Mouse (Mus musculus) liver, postnatal 0 days (tissue): Measurements from ENCODE around the gene Dbx2. TPM values are rescaled to one million over a fixed set of nuclear protein-coding genes. Genes with fewer than 3 reads are reported as not detected.

Experiments used
- ATAC-seq: fragments of 200-750 bp; cut with Nextera tagmentation; 2 replicates; pipeline ENCODE4 v1.8.0; 2017; ENCODE audit warnings: mild to moderate bottlenecking, moderate library complexity
- DNase-seq: peaks from one replicate; pipeline ENCODE4 v3.0.0-alpha.2; 2016
- H3K27ac ChIP-seq: fragments of 300-500 bp; sonication (generic); 2 replicates; pipeline ENCODE4 v1.5.1; 2014; ENCODE audit warnings: antibody characterized with exemption, moderate library complexity, mild to moderate bottlenecking, low read depth
- H3K27me3 ChIP-seq: fragments of 300-500 bp; sonication (generic); 2 replicates; pipeline ENCODE4 v1.6.1; 2014; ENCODE audit warnings: low read length, control low read depth, mixed read lengths; ENCODE audit not compliant: insufficient read depth
- H3K36me3 ChIP-seq: fragments of 300-500 bp; sonication (generic); replicated peaks from 2 replicates; pipeline ENCODE4 v1.6.1; 2014; ENCODE audit warnings: mild to moderate bottlenecking, control low read depth, low read length, moderate library complexity, mixed read lengths; ENCODE audit not compliant: insufficient read depth
- H3K4me1 ChIP-seq: fragments of 300-500 bp; sonication (generic); 2 replicates; pipeline ENCODE4 v1.6.1; 2014; ENCODE audit warnings: antibody characterized with exemption, mild to moderate bottlenecking, control low read depth; ENCODE audit not compliant: insufficient read depth
- H3K4me2 ChIP-seq: fragments of 300-500 bp; sonication (generic); 2 replicates; pipeline ENCODE4 v1.6.1; 2014; ENCODE audit warnings: low read depth, mild to moderate bottlenecking, low read length, moderate library complexity, mixed read lengths
- H3K4me3 ChIP-seq: fragments of 300-500 bp; sonication (generic); 2 replicates; pipeline ENCODE4 v1.5.1; 2014; ENCODE audit warnings: low read depth, low read length
- H3K9ac ChIP-seq: fragments of 300-500 bp; sonication (generic); replicated peaks from 2 replicates; pipeline ENCODE4 v1.6.1; 2014; ENCODE audit warnings: mild to moderate bottlenecking, moderate library complexity
- H3K9me3 ChIP-seq: fragments of 300-500 bp; sonication (generic); 2 replicates; pipeline ENCODE4 v1.6.1; 2016; ENCODE audit warnings: mild to moderate bottlenecking, control low read depth, low read length, mixed read lengths
- CTCF ChIP-seq: sonication (generic); IDR thresholded peaks from 2 replicates; pipeline ENCODE4 v1.5.1; 2016; ENCODE audit warnings: antibody characterized with exemption, low read depth
- EP300 ChIP-seq: IDR thresholded peaks from 2 replicates; pipeline ENCODE4 v1.6.1; 2016; ENCODE audit warnings: antibody characterized with exemption, low read depth, mild to moderate bottlenecking
- WGBS: fragments of 180-500 bp; shearing (Covaris S2); extraction: QIAGEN DNeasy Blood & Tissue Kit; methylation state at CpG from one replicate; pipeline ENCODE4 v1.1.7; 2014; ENCODE audit not compliant: insufficient replicate concordance; 5-methylcytosine and 5-hydroxymethylcytosine counted together
- polyA plus RNA-seq: library from polyadenylated mRNA; unstranded; fragments of >200 nt; fragmentation: Nextera tagmentation; extraction: Ambion mirVana; gene quantifications from 2 replicates; pipeline ENCODE4 v1.2.1, GENCODE M21; 2015

The Dbx2 gene
- polyA plus RNA-seq, 1 experiment from 2014 or later: not detected

- no peaks in the 10 kb centered on the region for H3K27me3 ChIP-seq
- no peak overlapping the region for H3K27ac ChIP-seq
- no peak overlapping the region for H3K4me2 ChIP-seq
- no peaks in the 10 kb centered on the region for H3K4me1 ChIP-seq
- H3K9me3 ChIP-seq: no peaks in the 10 kb centered on the region
- WGBS: 71% methylated on average over 4 of the region's 4 CpGs
- no peak for ATAC-seq
- no peaks in the 10 kb centered on the region for H3K36me3 ChIP-seq
- no peak for DNase-seq
- H3K9ac ChIP-seq: no peak overlapping the region
- H3K4me3 ChIP-seq: no peak overlapping the region
- TF ChIP-seq CTCF: no peak
- no peak for TF ChIP-seq EP300
Measured at GRCm38 (mm10) chr15:95682620-95683019, 26.9 kb upstream of the Dbx2 start.

- no peak overlapping the region for H3K4me2 ChIP-seq
- H3K27me3 ChIP-seq: no peaks in the 10 kb centered on the region
- WGBS: 58% methylated on average over 4 of the region's 4 CpGs
- no peak overlapping the region for H3K4me3 ChIP-seq
- ATAC-seq (no peak), DNase-seq (no peak)
- H3K4me1 ChIP-seq: no peaks in the 10 kb centered on the region
- H3K9me3 ChIP-seq: 0 out of 2 replicates have a peak, but pooled peaks cover 3% of the 10 kb centered on the region
- H3K36me3 ChIP-seq: no peaks in the 10 kb centered on the region
- H3K27ac ChIP-seq: no peak overlapping the region
- H3K9ac ChIP-seq: no peak overlapping the region
- no peak for TF ChIP-seq EP300
- no peak for TF ChIP-seq CTCF
Measured at GRCm38 (mm10) chr15:95675645-95676044, 19.9 kb upstream of the Dbx2 start.

GRCm38 (mm10) chr15:95675176-95675575 is 19.4 kb upstream of the Dbx2 start:
- Histone ChIP-seq H3K27me3 (no peaks in the 10 kb centered on the region), H3K4me2 (no peak overlapping the region), H3K9me3 (0 out of 2 replicates have a peak, but pooled peaks cover 3% of the 10 kb centered on the region), H3K27ac (no peak overlapping the region), H3K36me3 (no peaks in the 10 kb centered on the region), H3K4me3 (no peak overlapping the region), H3K9ac (no peak overlapping the region), H3K4me1 (no peaks in the 10 kb centered on the region)
- DNase-seq: no peak
- ATAC-seq: no peak
- TF ChIP-seq CTCF (no peak), EP300 (no peak)
- 72% methylated on average over 2 of the region's 2 CpGs for WGBS

GRCm38 (mm10) chr15:95667209-95667608 is 11.4 kb upstream of the Dbx2 start:
- no peak overlapping the region for H3K4me3 ChIP-seq
- 39% methylated on average over 8 of the region's 8 CpGs for WGBS
- no peaks in the 10 kb centered on the region for H3K4me1 ChIP-seq
- TF ChIP-seq EP300 (no peak), CTCF (no peak)
- H3K36me3 ChIP-seq: no peaks in the 10 kb centered on the region
- no peak overlapping the region for H3K27ac ChIP-seq
- no peak overlapping the region for H3K4me2 ChIP-seq
- H3K9me3 ChIP-seq: no peaks in the 10 kb centered on the region
- DNase-seq: no peak
- H3K9ac ChIP-seq: no peak overlapping the region
- H3K27me3 ChIP-seq: no peaks in the 10 kb centered on the region
- ATAC-seq: no peak

- Histone ChIP-seq H3K4me3 (no peak overlapping the region), H3K27me3 (no peaks in the 10 kb centered on the region), H3K9ac (no peak overlapping the region), H3K4me2 (no peak overlapping the region), H3K36me3 (no peaks in the 10 kb centered on the region), H3K4me1 (no peaks in the 10 kb centered on the region), H3K9me3 (no peaks in the 10 kb centered on the region), H3K27ac (no peak overlapping the region)
- TF ChIP-seq CTCF (no peak), EP300 (no peak)
- DNase-seq (no peak), ATAC-seq (no peak)
- WGBS: 76% methylated on average over 4 of the region's 4 CpGs
Measured at GRCm38 (mm10) chr15:95665002-95665401, 9.2 kb upstream of the Dbx2 start.

GRCm38 (mm10) chr15:95661718-95662117 is 6.0 kb upstream of the Dbx2 start:
- Histone ChIP-seq H3K27ac (no peak overlapping the region), H3K36me3 (no peaks in the 10 kb centered on the region), H3K4me3 (no peak overlapping the region), H3K9ac (no peak overlapping the region), H3K9me3 (no peaks in the 10 kb centered on the region), H3K4me2 (no peak overlapping the region), H3K4me1 (no peaks in the 10 kb centered on the region), H3K27me3 (no peaks in the 10 kb centered on the region)
- ATAC-seq (no peak), DNase-seq (no peak)
- WGBS: 46% methylated on average over 2 of the region's 2 CpGs
- TF ChIP-seq CTCF: no peak
- TF ChIP-seq EP300: no peak

GRCm38 (mm10) chr15:95660368-95660767 is 4.6 kb upstream of the Dbx2 start:
- no peak overlapping the region for H3K4me2 ChIP-seq
- WGBS: 56% methylated on average over 5 of the region's 5 CpGs

More at GRCm38 (mm10) chr15:95660368-95660767, 4.6 kb upstream of the Dbx2 start:
- no peak overlapping the region for H3K9ac ChIP-seq
- H3K4me1 ChIP-seq: no peaks in the 10 kb centered on the region
- peaks cover under 1% of the 10 kb centered on the region for H3K27me3 ChIP-seq
- DNase-seq (no peak), ATAC-seq (no peak)
- H3K36me3 ChIP-seq: no peaks in the 10 kb centered on the region
- TF ChIP-seq EP300 (peak; percentile 76), CTCF (no peak)
- no peak overlapping the region for H3K27ac ChIP-seq
- H3K4me3 ChIP-seq: no peak overlapping the region
- no peaks in the 10 kb centered on the region for H3K9me3 ChIP-seq
